Comparison of ENCODE assay signal across 12 mouse cellular contexts in genomic region chr11:70518923-70519322, GRCm38 (mm10). TPM values are rescaled to one million over a fixed set of nuclear protein-coding genes. Genes with fewer than 3 reads are reported as not detected.
DNase-seq lines count a peak whose midpoint lies in the region; ATAC-seq and TF ChIP-seq lines count a peak whose summit lies in the region.
"Had no signal": no experiment of that assay in that cellular context is flagged by ENCODE, and none has a peak within 500 bp of the region (broad histone marks: within the 10 kb centered on the region; RNA-seq: fewer than 3 reads in every experiment).

Gene Gltpd2, plus strand, starts transcription at chr11:70519196.

- H3K4me3 ChIP-seq in layer of hippocampus, adult 2 months, result peak within 1 kb of the TSS; percentile 42
- H3K4me3 ChIP-seq in forebrain, embryonic 11.5 days (ENCODE audit: low read depth, low read length), result no peak within 1 kb of the TSS; the same call in 1 of the 2 replicates
- peak within 1 kb of the TSS; percentile 51 for H3K4me3 ChIP-seq in limb, embryonic 10.5 days
- H3K4me3 ChIP-seq in neural tube, embryonic 14.5 days (ENCODE audit: low read depth, low read length), result peak within 1 kb of the TSS; percentile 17

- peak within 1 kb of the TSS; percentile 65; the same call in 1 of the 2 replicates for H3K27ac ChIP-seq in layer of hippocampus, adult 2 months
- H3K27ac ChIP-seq in forebrain, embryonic 11.5 days (ENCODE audit: low read depth, low read length), result no peak within 1 kb of the TSS
- H3K27ac ChIP-seq in limb, embryonic 10.5 days, result peak within 1 kb of the TSS; percentile 82
- no peak within 1 kb of the TSS for H3K27ac ChIP-seq in neural tube, embryonic 14.5 days (ENCODE audit: low read depth, low read length)

- WGBS in forebrain, embryonic 11.5 days, result 84% methylated on average over 10 of the region's 10 CpGs
- 81% methylated on average over 10 of the region's 10 CpGs for WGBS in limb, embryonic 10.5 days
- WGBS in neural tube, embryonic 14.5 days, result 72% methylated on average over 10 of the region's 10 CpGs

- no peak for DNase-seq in layer of hippocampus, adult 2 months (ENCODE audit: low spot score in 2 of 2)
- no peak for DNase-seq in layer of hippocampus, postnatal 25 days (ENCODE audit: extremely low spot score in 1 of 2, low spot score in 1 of 2)
- DNase-seq in forebrain, embryonic 11.5 days (ENCODE audit: low spot score), result no peak
- no peak for DNase-seq in limb, embryonic 10.5 days (ENCODE audit: low spot score)
- DNase-seq in adrenal gland, adult 8-10 months, result no peak
- no peak for DNase-seq in right cerebral cortex, postnatal 25 days
- DNase-seq in left cerebral cortex, adult 9 months (ENCODE audit: low spot score in 2 of 2), result no peak
- DNase-seq: cerebellum, adult 18-20 months; kidney, postnatal 10 days had no signal

- H3K4me1 ChIP-seq in forebrain, embryonic 11.5 days (replicated peaks; ENCODE audit: control insufficient read depth, insufficient read depth, low read length), result 0 out of 2 replicates have a peak, but pooled peaks cover 5% of the 10 kb centered on the region
- peaks cover 15% of the 10 kb centered on the region for H3K4me1 ChIP-seq in limb, embryonic 10.5 days
- H3K4me1 ChIP-seq in neural tube, embryonic 14.5 days (ENCODE audit: control insufficient read depth, insufficient read depth, low read length), result no peaks in the 10 kb centered on the region

- no peak for TF ChIP-seq CTCF in layer of hippocampus, adult 2 months (conservative IDR thresholded peaks at IDR 0.05)

- peak within 1 kb of the TSS; percentile 59 for H3K9ac ChIP-seq in forebrain, embryonic 11.5 days (ENCODE audit: low read length)
- peak within 1 kb of the TSS; percentile 50 for H3K9ac ChIP-seq in neural tube, embryonic 14.5 days (replicated peaks; ENCODE audit: low read depth, low read length)

- no peaks in the 10 kb centered on the region for H3K9me3 ChIP-seq in forebrain, embryonic 11.5 days (ENCODE audit: control insufficient read depth, low read length)
- no peaks in the 10 kb centered on the region for H3K9me3 ChIP-seq in limb, embryonic 10.5 days (replicated peaks)
- H3K9me3 ChIP-seq in neural tube, embryonic 14.5 days (ENCODE audit: control insufficient read depth, low read length), result no peaks in the 10 kb centered on the region

- ATAC-seq in forebrain, embryonic 11.5 days (replicated peaks; ENCODE audit: low FRiP score), result no peak
- ATAC-seq in neural tube, embryonic 14.5 days (ENCODE audit: low read depth), result no peak
- ATAC-seq: Patski had no signal

- H3K4me2 ChIP-seq in forebrain, embryonic 11.5 days (ENCODE audit: low read depth, low read length, severe bottlenecking), result peak within 1 kb of the TSS; percentile 50
- peak within 1 kb of the TSS; percentile 40 for H3K4me2 ChIP-seq in neural tube, embryonic 14.5 days (ENCODE audit: low read depth, low read length)

- H3K27me3 ChIP-seq in forebrain, embryonic 11.5 days (ENCODE audit: control insufficient read depth, insufficient read depth, low read length), result peaks cover 2% of the 10 kb centered on the region
- peaks cover 16% of the 10 kb centered on the region for H3K27me3 ChIP-seq in limb, embryonic 10.5 days (ENCODE audit: low read depth, poor library complexity, severe bottlenecking)
- no peaks in the 10 kb centered on the region for H3K27me3 ChIP-seq in neural tube, embryonic 14.5 days (ENCODE audit: control insufficient read depth, insufficient read depth, low read length)
- H3K27me3 ChIP-seq: Patski had no signal

- H3K36me3 ChIP-seq in forebrain, embryonic 11.5 days (ENCODE audit: control insufficient read depth, insufficient read depth, low read length), result no peaks in the 10 kb centered on the region
- H3K36me3 ChIP-seq in limb, embryonic 10.5 days, result no peaks in the 10 kb centered on the region
- no peaks in the 10 kb centered on the region for H3K36me3 ChIP-seq in neural tube, embryonic 14.5 days (ENCODE audit: control insufficient read depth, insufficient read depth, low read length)

RNA-seq across cellular contexts. Expression of gene Gltpd2, which starts in this region (rescaled TPM):
- not detected for total RNA-seq in layer of hippocampus, adult 2 months (2021)
- not detected for total RNA-seq in layer of hippocampus, postnatal 25 days (2021)
- polyA plus RNA-seq in forebrain, embryonic 11.5 days (2014; fragmentation: Nextera tagmentation; extraction: Ambion mirVana), result 0.35 and 0.56 TPM in 2 replicates
- 0.16 and 0.19 TPM in 2 replicates for polyA plus RNA-seq in limb, embryonic 10.5 days (2016; fragmentation: Nextera tagmentation; extraction: Ambion mirVana)
- polyA plus RNA-seq in neural tube, embryonic 14.5 days (2014; fragmentation: Nextera tagmentation; extraction: Ambion mirVana), result 0.27 TPM in 1 of 2 replicates, not detected in the other
- total RNA-seq in adrenal gland, adult 8-10 months (2022), result not detected
- total RNA-seq: neutrophil, adult 5-6 weeks had no signal
- polyA plus RNA-seq: Patski had no signal

Comparison
In these comparisons a context has a peak if more than half of its experiments do, and no peak if none do; other contexts are left out.
1. H3K27ac ChIP-seq: peak in layer of hippocampus, adult 2 months (single experiment) and limb, embryonic 10.5 days (single experiment); none in forebrain, embryonic 11.5 days (single experiment) and neural tube, embryonic 14.5 days (single experiment).